Mouse (Mus musculus): ENCODE results near the gene Fam241b. TPM values are rescaled to one million over a fixed set of nuclear protein-coding genes. Genes with fewer than 3 reads are reported as not detected.
A peak's percentile ranks its signal among the peaks of the same experiment; 100 is the strongest.

Fam241b gene
- polyA plus RNA-seq, 1 experiment from 2014 or later, result 51.5 TPM

GRCm38 (mm10) chr10:62138040-62138439, 5.7 kb downstream of the Fam241b start:
- DNase-seq (ENCODE audit: low spot score), result no peak
- Histone ChIP-seq H3K27ac (ENCODE audit: low read depth, low read length) (no peak overlapping the region), H3K4me3 (ENCODE audit: low read depth, low read length) (no peak overlapping the region), H3K4me2 (ENCODE audit: low read length) (no peak overlapping the region), H3K36me3 (ENCODE audit: control insufficient read depth, insufficient read depth, low read length) (no peaks in the 10 kb centered on the region), H3K9ac (ENCODE audit: low read length) (no peak overlapping the region), H3K4me1 (ENCODE audit: control insufficient read depth, insufficient read depth, low read length) (no peaks in the 10 kb centered on the region), H3K9me3 (replicated peaks; ENCODE audit: control insufficient read depth, low read length) (no peaks in the 10 kb centered on the region), H3K27me3 (replicated peaks; ENCODE audit: control insufficient read depth, insufficient read depth, low read length) (peaks cover 38% of the 10 kb centered on the region)
- 20% methylated on average over 3 of the region's 3 CpGs for WGBS
- ATAC-seq, result no peak

- no peaks in the 10 kb centered on the region for H3K36me3 ChIP-seq (ENCODE audit: control insufficient read depth, insufficient read depth, low read length)
- no peak overlapping the region for H3K4me3 ChIP-seq (ENCODE audit: low read depth, low read length)
- H3K27ac ChIP-seq (ENCODE audit: low read depth, low read length), result no peak overlapping the region
- no peak overlapping the region for H3K9ac ChIP-seq (ENCODE audit: low read length)
- no peak for ATAC-seq
- 5% methylated on average over 4 of the region's 4 CpGs for WGBS
- H3K9me3 ChIP-seq (replicated peaks; ENCODE audit: control insufficient read depth, low read length), result no peaks in the 10 kb centered on the region
- H3K4me1 ChIP-seq (ENCODE audit: control insufficient read depth, insufficient read depth, low read length), result no peaks in the 10 kb centered on the region
- no peak overlapping the region for H3K4me2 ChIP-seq (ENCODE audit: low read length)
- peaks cover 47% of the 10 kb centered on the region for H3K27me3 ChIP-seq (replicated peaks; ENCODE audit: control insufficient read depth, insufficient read depth, low read length)
- no peak for DNase-seq (ENCODE audit: low spot score)
Measured at GRCm38 (mm10) chr10:62137150-62137549, 6.6 kb downstream of the Fam241b start.

- H3K4me1 ChIP-seq (ENCODE audit: control insufficient read depth, insufficient read depth, low read length), result no peaks in the 10 kb centered on the region
- no peak for ATAC-seq
- H3K27ac ChIP-seq (ENCODE audit: low read depth, low read length), result no peak overlapping the region
- H3K9ac ChIP-seq (ENCODE audit: low read length), result no peak overlapping the region
- no peak overlapping the region for H3K4me2 ChIP-seq (ENCODE audit: low read length)
- 3% methylated on average over 7 of the region's 8 CpGs for WGBS
- H3K9me3 ChIP-seq (replicated peaks; ENCODE audit: control insufficient read depth, low read length), result no peaks in the 10 kb centered on the region
- peaks cover 59% of the 10 kb centered on the region for H3K27me3 ChIP-seq (replicated peaks; ENCODE audit: control insufficient read depth, insufficient read depth, low read length)
- no peak overlapping the region for H3K4me3 ChIP-seq (ENCODE audit: low read depth, low read length)
- no peaks in the 10 kb centered on the region for H3K36me3 ChIP-seq (ENCODE audit: control insufficient read depth, insufficient read depth, low read length)
- DNase-seq (ENCODE audit: low spot score), result no peak
Measured at GRCm38 (mm10) chr10:62135696-62136470, 7.8 kb downstream of the Fam241b start.

- WGBS, result under 1% methylated on average over 29 of the region's 29 CpGs
- Histone ChIP-seq H3K36me3 (ENCODE audit: control insufficient read depth, insufficient read depth, low read length) (no peaks in the 10 kb centered on the region), H3K27ac (ENCODE audit: low read depth, low read length) (no peak within 1 kb of the TSS), H3K4me2 (ENCODE audit: low read length) (0 out of 2 replicates have a peak within 1 kb of the TSS, but pooled peaks have one; percentile 0), H3K27me3 (replicated peaks; ENCODE audit: control insufficient read depth, insufficient read depth, low read length) (peaks cover 90% of the 10 kb centered on the region), H3K9ac (ENCODE audit: low read length) (no peak within 1 kb of the TSS), H3K9me3 (replicated peaks; ENCODE audit: control insufficient read depth, low read length) (no peaks in the 10 kb centered on the region), H3K4me3 (ENCODE audit: low read depth, low read length) (no peak within 1 kb of the TSS), H3K4me1 (ENCODE audit: control insufficient read depth, insufficient read depth, low read length) (0 out of 2 replicates have a peak, but pooled peaks cover 3% of the 10 kb centered on the region)
- DNase-seq (ENCODE audit: low spot score) (no peak), ATAC-seq (no peak)
Measured at GRCm38 (mm10) chr10:62132691-62133281, 10.9 kb downstream of the Fam241b start, which contains the start of gene Neurog3. Gene Neurog3, plus strand, starts transcription at chr10:62133090.

GRCm38 (mm10) chr10:62128316-62128951, 15.3 kb downstream of the Fam241b start:
- H3K36me3 ChIP-seq (ENCODE audit: control insufficient read depth, insufficient read depth, low read length), result no peaks in the 10 kb centered on the region
- WGBS, result 2% methylated on average over 30 of the region's 32 CpGs
- H3K4me1 ChIP-seq (ENCODE audit: control insufficient read depth, insufficient read depth, low read length), result 0 out of 2 replicates have a peak, but pooled peaks cover 3% of the 10 kb centered on the region
- H3K9me3 ChIP-seq (replicated peaks; ENCODE audit: control insufficient read depth, low read length), result no peaks in the 10 kb centered on the region
- no peak overlapping the region for H3K27ac ChIP-seq (ENCODE audit: low read depth, low read length)
- H3K4me2 ChIP-seq (ENCODE audit: low read length), result peak overlapping the region; percentile 21; the same call in 1 of the 2 replicates
- ATAC-seq, result peak; percentile 73
- H3K4me3 ChIP-seq (ENCODE audit: low read depth, low read length), result no peak overlapping the region
- peak; percentile 58 for DNase-seq (ENCODE audit: low spot score)
- H3K9ac ChIP-seq (ENCODE audit: low read length), result no peak overlapping the region
- H3K27me3 ChIP-seq (replicated peaks; ENCODE audit: control insufficient read depth, insufficient read depth, low read length), result peaks cover 60% of the 10 kb centered on the region

- H3K27me3 ChIP-seq (replicated peaks; ENCODE audit: control insufficient read depth, insufficient read depth, low read length), result peaks cover 53% of the 10 kb centered on the region
- no peak overlapping the region for H3K27ac ChIP-seq (ENCODE audit: low read depth, low read length)
- ATAC-seq (0 out of 2 replicates have a peak, but pooled peaks have one; percentile 4), DNase-seq (ENCODE audit: low spot score) (no peak)
- H3K9ac ChIP-seq (ENCODE audit: low read length), result no peak overlapping the region
- H3K4me3 ChIP-seq (ENCODE audit: low read depth, low read length), result no peak overlapping the region
- H3K4me2 ChIP-seq (ENCODE audit: low read length), result peak overlapping the region; percentile 17; the same call in 1 of the 2 replicates
- H3K36me3 ChIP-seq (ENCODE audit: control insufficient read depth, insufficient read depth, low read length), result no peaks in the 10 kb centered on the region
- 39% methylated on average over 21 of the region's 21 CpGs for WGBS
- 0 out of 2 replicates have a peak, but pooled peaks cover 3% of the 10 kb centered on the region for H3K4me1 ChIP-seq (ENCODE audit: control insufficient read depth, insufficient read depth, low read length)
- no peaks in the 10 kb centered on the region for H3K9me3 ChIP-seq (replicated peaks; ENCODE audit: control insufficient read depth, low read length)
Measured at GRCm38 (mm10) chr10:62127711-62128231, 15.9 kb downstream of the Fam241b start.

- no peak for DNase-seq (ENCODE audit: low spot score)
- no peak overlapping the region for H3K9ac ChIP-seq (ENCODE audit: low read length)
Measured at GRCm38 (mm10) chr10:62127137-62127536, 16.6 kb downstream of the Fam241b start.

GRCm38 (mm10) chr10:62113865-62114647, 29.7 kb downstream of the Fam241b start:
- H3K9me3 ChIP-seq (replicated peaks; ENCODE audit: control insufficient read depth, low read length), result no peaks in the 10 kb centered on the region
- H3K4me1 ChIP-seq (ENCODE audit: control insufficient read depth, insufficient read depth, low read length), result 0 out of 2 replicates have a peak, but pooled peaks cover 5% of the 10 kb centered on the region
- H3K27ac ChIP-seq (ENCODE audit: low read depth, low read length), result peak overlapping the region; percentile 21; the same call in 1 of the 2 replicates
- no peaks in the 10 kb centered on the region for H3K36me3 ChIP-seq (ENCODE audit: control insufficient read depth, insufficient read depth, low read length)
- no peak overlapping the region for H3K4me2 ChIP-seq (ENCODE audit: low read length)
- ATAC-seq, result peak; percentile 24; the same call in 1 of the 2 replicates
- H3K9ac ChIP-seq (ENCODE audit: low read length), result no peak overlapping the region
- peak; percentile 72 for DNase-seq (ENCODE audit: low spot score)
- 46% methylated on average over 9 of the region's 9 CpGs for WGBS
- H3K27me3 ChIP-seq (replicated peaks; ENCODE audit: control insufficient read depth, insufficient read depth, low read length), result no peaks in the 10 kb centered on the region
- H3K4me3 ChIP-seq (ENCODE audit: low read depth, low read length), result no peak overlapping the region

More at GRCm38 (mm10) chr10:62127137-62127536, 16.6 kb downstream of the Fam241b start:
- H3K27me3 ChIP-seq (replicated peaks; ENCODE audit: control insufficient read depth, insufficient read depth, low read length), result peaks cover 47% of the 10 kb centered on the region
- H3K9me3 ChIP-seq (replicated peaks; ENCODE audit: control insufficient read depth, low read length), result no peaks in the 10 kb centered on the region
- ATAC-seq, result no peak
- H3K4me2 ChIP-seq (ENCODE audit: low read length), result no peak overlapping the region
- 0 out of 2 replicates have a peak, but pooled peaks cover 3% of the 10 kb centered on the region for H3K4me1 ChIP-seq (ENCODE audit: control insufficient read depth, insufficient read depth, low read length)
- H3K4me3 ChIP-seq (ENCODE audit: low read depth, low read length), result no peak overlapping the region
- no peaks in the 10 kb centered on the region for H3K36me3 ChIP-seq (ENCODE audit: control insufficient read depth, insufficient read depth, low read length)
- 42% methylated on average over 6 of the region's 6 CpGs for WGBS
- no peak overlapping the region for H3K27ac ChIP-seq (ENCODE audit: low read depth, low read length)
